Mouse (Mus musculus) hindbrain, embryonic 10.5 days (tissue): ENCODE results near the gene Gm44502. TPM values are rescaled to one million over a fixed set of nuclear protein-coding genes. Genes with fewer than 3 reads are reported as not detected.

Source experiments
- polyA plus RNA-seq: library from polyadenylated mRNA; unstranded; fragments of >200 nt; fragmentation: Nextera tagmentation; extraction: Ambion mirVana; gene quantifications from 2 replicates; pipeline ENCODE4 v1.2.1, GENCODE M21; 2016

The Gm44502 gene
- polyA plus RNA-seq, 1 experiment from 2014 or later: not detected

Other genes starting within 250 kb of the Gm44502 start
- 133 and 155 TPM in 2 replicates for gene Plxnb2, start 248.9 kb downstream of the Gm44502 start, polyA plus RNA-seq
- gene Dennd6b, start 233.2 kb downstream of the Gm44502 start, polyA plus RNA-seq: 29.7 and 40.1 TPM in 2 replicates
- gene Ppp6r2, start 218.1 kb downstream of the Gm44502 start, polyA plus RNA-seq: 27.2 and 45.7 TPM in 2 replicates
- gene Sbf1, start 114.4 kb downstream of the Gm44502 start, polyA plus RNA-seq: 92.5 and 103 TPM in 2 replicates
- 0.25 and 0.27 TPM in 2 replicates for gene Adm2, start 107.0 kb downstream of the Gm44502 start, polyA plus RNA-seq
- not detected in 2 replicates for gene Miox, start 95.3 kb downstream of the Gm44502 start, polyA plus RNA-seq
- gene Lmf2, start 74.0 kb downstream of the Gm44502 start, polyA plus RNA-seq: 49.2 and 52.0 TPM in 2 replicates
- gene Ncaph2, start 74.0 kb downstream of the Gm44502 start, polyA plus RNA-seq: 187 and 194 TPM in 2 replicates
- gene Sco2, start 55.9 kb downstream of the Gm44502 start, polyA plus RNA-seq: 6.9 and 8.3 TPM in 2 replicates
- 1.3 and 2.1 TPM in 2 replicates for gene Tymp, start 52.7 kb downstream of the Gm44502 start, polyA plus RNA-seq
- 0.96 and 3.3 TPM in 2 replicates for gene Odf3b, start 50.4 kb downstream of the Gm44502 start, polyA plus RNA-seq
- gene Klhdc7b, start 44.8 kb downstream of the Gm44502 start, polyA plus RNA-seq: not detected in 2 replicates
- not detected in 2 replicates for gene Syce3, start 19.2 kb downstream of the Gm44502 start, polyA plus RNA-seq
- 0.82 and 1.5 TPM in 2 replicates for gene Cpt1b, start 3.8 kb downstream of the Gm44502 start, polyA plus RNA-seq
- gene C730034F03Rik, start 107 bp downstream of the Gm44502 start, polyA plus RNA-seq: 3.8 and 6.5 TPM in 2 replicates
- gene Chkb, start 212 bp upstream of the Gm44502 start, polyA plus RNA-seq: 50.9 and 64.1 TPM in 2 replicates
- gene Mapk8ip2, start 24.2 kb upstream of the Gm44502 start, polyA plus RNA-seq: 22.2 and 40.3 TPM in 2 replicates
- 14.3 and 14.8 TPM in 2 replicates for gene Arsa, start 47.7 kb upstream of the Gm44502 start, polyA plus RNA-seq
- 2.8 and 3.5 TPM in 2 replicates for gene Shank3, start 69.9 kb upstream of the Gm44502 start, polyA plus RNA-seq
- gene Acr, start 138.6 kb upstream of the Gm44502 start, polyA plus RNA-seq: 0.19 and 0.38 TPM in 2 replicates
- gene Rabl2, start 162.2 kb upstream of the Gm44502 start, polyA plus RNA-seq: 76.7 and 88.1 TPM in 2 replicates